Mouse (Mus musculus): ENCODE measurements around the gene Hkdc1. TPM values are rescaled to one million over a fixed set of nuclear protein-coding genes. Genes with fewer than 3 reads are reported as not detected.

The Hkdc1 gene
- polyA plus RNA-seq, 1 experiment from 2014 or later: 5.5 TPM

- H3K36me3 ChIP-seq (ENCODE audit: control insufficient read depth, insufficient read depth, low read length): no peaks in the 10 kb centered on the region
- WGBS: 86% methylated on average over 7 of the region's 7 CpGs
These were observed 63.5 kb downstream of the Hkdc1 start for GRCm38 (mm10) chr10:62358827-62359226.

GRCm38 (mm10) chr10:62356105-62356730, 66.1 kb downstream of the Hkdc1 start:
- ATAC-seq (ENCODE audit: low FRiP score, low TSS enrichment) (no peak), DNase-seq (ENCODE audit: low spot score) (no peak)
- Histone ChIP-seq H3K27ac (replicated peaks) (no peak overlapping the region), H3K4me3 (ENCODE audit: low read depth, low read length) (no peak overlapping the region), H3K4me1 (replicated peaks; ENCODE audit: control insufficient read depth, insufficient read depth) (no peaks in the 10 kb centered on the region), H3K27me3 (ENCODE audit: control insufficient read depth, insufficient read depth, low read length) (no peaks in the 10 kb centered on the region), H3K4me2 (replicated peaks; ENCODE audit: low read depth) (no peak overlapping the region), H3K36me3 (ENCODE audit: control insufficient read depth, insufficient read depth, low read length) (no peaks in the 10 kb centered on the region), H3K9me3 (ENCODE audit: control insufficient read depth, low read length) (no peaks in the 10 kb centered on the region), H3K9ac (ENCODE audit: low read length) (no peak overlapping the region)
- WGBS: 78% methylated on average over 17 of the region's 17 CpGs
- TF ChIP-seq EP300 (optimal IDR thresholded peaks at IDR 0.05) (no peak), CTCF (IDR thresholded peaks at IDR 0.05; ENCODE audit: low read depth) (no peak)

More at GRCm38 (mm10) chr10:62358827-62359226, 63.5 kb downstream of the Hkdc1 start:
- TF ChIP-seq CTCF (IDR thresholded peaks at IDR 0.05; ENCODE audit: low read depth) (peak; percentile 34; the same call in 1 of the 2 replicates), EP300 (optimal IDR thresholded peaks at IDR 0.05) (no peak)
- DNase-seq (ENCODE audit: low spot score): no peak
- no peaks in the 10 kb centered on the region for H3K4me1 ChIP-seq (replicated peaks; ENCODE audit: control insufficient read depth, insufficient read depth)
- H3K9ac ChIP-seq (ENCODE audit: low read length): no peak overlapping the region
- no peak for ATAC-seq (ENCODE audit: low FRiP score, low TSS enrichment)
- H3K27ac ChIP-seq (replicated peaks): no peak overlapping the region
- no peak overlapping the region for H3K4me2 ChIP-seq (replicated peaks; ENCODE audit: low read depth)
- H3K9me3 ChIP-seq (ENCODE audit: control insufficient read depth, low read length): no peaks in the 10 kb centered on the region
- no peaks in the 10 kb centered on the region for H3K27me3 ChIP-seq (ENCODE audit: control insufficient read depth, insufficient read depth, low read length)
- no peak overlapping the region for H3K4me3 ChIP-seq (ENCODE audit: low read depth, low read length)

- H3K27ac ChIP-seq (replicated peaks): no peak overlapping the region
- no peaks in the 10 kb centered on the region for H3K36me3 ChIP-seq (ENCODE audit: control insufficient read depth, insufficient read depth, low read length)
- DNase-seq (ENCODE audit: low spot score) (no peak), ATAC-seq (ENCODE audit: low FRiP score, low TSS enrichment) (no peak)
- no peaks in the 10 kb centered on the region for H3K9me3 ChIP-seq (ENCODE audit: control insufficient read depth, low read length)
- H3K4me2 ChIP-seq (replicated peaks; ENCODE audit: low read depth): no peak overlapping the region
- H3K4me1 ChIP-seq (replicated peaks; ENCODE audit: control insufficient read depth, insufficient read depth): no peaks in the 10 kb centered on the region
- TF ChIP-seq CTCF (IDR thresholded peaks at IDR 0.05; ENCODE audit: low read depth) (no peak), EP300 (optimal IDR thresholded peaks at IDR 0.05) (no peak)
- H3K9ac ChIP-seq (ENCODE audit: low read length): no peak overlapping the region
- 54% methylated on average over 5 of the region's 5 CpGs for WGBS
- no peak overlapping the region for H3K4me3 ChIP-seq (ENCODE audit: low read depth, low read length)
- no peaks in the 10 kb centered on the region for H3K27me3 ChIP-seq (ENCODE audit: control insufficient read depth, insufficient read depth, low read length)
These were observed 77.1 kb downstream of the Hkdc1 start for GRCm38 (mm10) chr10:62345147-62345546.

GRCm38 (mm10) chr10:62344004-62344752, 78.1 kb downstream of the Hkdc1 start:
- DNase-seq (ENCODE audit: low spot score) (peak; percentile 34), ATAC-seq (ENCODE audit: low FRiP score, low TSS enrichment) (no peak; the same call in 1 of the 2 replicates)
- Histone ChIP-seq H3K4me3 (ENCODE audit: low read depth, low read length) (no peak overlapping the region), H3K9ac (ENCODE audit: low read length) (no peak overlapping the region), H3K4me1 (replicated peaks; ENCODE audit: control insufficient read depth, insufficient read depth) (0 out of 2 replicates have a peak, but pooled peaks cover 2% of the 10 kb centered on the region), H3K4me2 (replicated peaks; ENCODE audit: low read depth) (no peak overlapping the region), H3K27ac (replicated peaks) (no peak overlapping the region), H3K27me3 (ENCODE audit: control insufficient read depth, insufficient read depth, low read length) (no peaks in the 10 kb centered on the region), H3K9me3 (ENCODE audit: control insufficient read depth, low read length) (no peaks in the 10 kb centered on the region), H3K36me3 (ENCODE audit: control insufficient read depth, insufficient read depth, low read length) (no peaks in the 10 kb centered on the region)
- TF ChIP-seq EP300 (optimal IDR thresholded peaks at IDR 0.05) (no peak), CTCF (IDR thresholded peaks at IDR 0.05; ENCODE audit: low read depth) (no peak)
- 73% methylated on average over 9 of the region's 9 CpGs for WGBS

- DNase-seq (ENCODE audit: low spot score) (no peak), ATAC-seq (ENCODE audit: low FRiP score, low TSS enrichment) (no peak)
- Histone ChIP-seq H3K4me3 (ENCODE audit: low read depth, low read length) (no peak overlapping the region), H3K27ac (replicated peaks) (no peak overlapping the region), H3K36me3 (ENCODE audit: control insufficient read depth, insufficient read depth, low read length) (no peaks in the 10 kb centered on the region), H3K27me3 (ENCODE audit: control insufficient read depth, insufficient read depth, low read length) (no peaks in the 10 kb centered on the region), H3K4me1 (replicated peaks; ENCODE audit: control insufficient read depth, insufficient read depth) (peaks cover 10% of the 10 kb centered on the region), H3K9me3 (ENCODE audit: control insufficient read depth, low read length) (no peaks in the 10 kb centered on the region), H3K4me2 (replicated peaks; ENCODE audit: low read depth) (no peak overlapping the region), H3K9ac (ENCODE audit: low read length) (no peak overlapping the region)
- TF ChIP-seq EP300 (optimal IDR thresholded peaks at IDR 0.05): no peak
- TF ChIP-seq CTCF (IDR thresholded peaks at IDR 0.05; ENCODE audit: low read depth): no peak
- 86% methylated on average over 6 of the region's 6 CpGs for WGBS
These were observed 79.8 kb downstream of the Hkdc1 start for GRCm38 (mm10) chr10:62342512-62342911.

GRCm38 (mm10) chr10:62341956-62342355, 80.3 kb downstream of the Hkdc1 start:
- Histone ChIP-seq H3K27me3 (ENCODE audit: control insufficient read depth, insufficient read depth, low read length) (no peaks in the 10 kb centered on the region), H3K4me1 (replicated peaks; ENCODE audit: control insufficient read depth, insufficient read depth) (peaks cover 10% of the 10 kb centered on the region), H3K4me3 (ENCODE audit: low read depth, low read length) (no peak overlapping the region), H3K4me2 (replicated peaks; ENCODE audit: low read depth) (no peak overlapping the region), H3K9me3 (ENCODE audit: control insufficient read depth, low read length) (no peaks in the 10 kb centered on the region), H3K27ac (replicated peaks) (no peak overlapping the region), H3K9ac (ENCODE audit: low read length) (no peak overlapping the region), H3K36me3 (ENCODE audit: control insufficient read depth, insufficient read depth, low read length) (no peaks in the 10 kb centered on the region)
- DNase-seq (ENCODE audit: low spot score): no peak
- TF ChIP-seq CTCF (IDR thresholded peaks at IDR 0.05; ENCODE audit: low read depth): no peak
- no peak for TF ChIP-seq EP300 (optimal IDR thresholded peaks at IDR 0.05)
- 76% methylated on average over 4 of the region's 4 CpGs for WGBS
- no peak for ATAC-seq (ENCODE audit: low FRiP score, low TSS enrichment)

Measured in stomach, postnatal 0 days (tissue).